Comparison of ENCODE assay signal across 9 mouse cellular contexts in the genomic region with DNA sequence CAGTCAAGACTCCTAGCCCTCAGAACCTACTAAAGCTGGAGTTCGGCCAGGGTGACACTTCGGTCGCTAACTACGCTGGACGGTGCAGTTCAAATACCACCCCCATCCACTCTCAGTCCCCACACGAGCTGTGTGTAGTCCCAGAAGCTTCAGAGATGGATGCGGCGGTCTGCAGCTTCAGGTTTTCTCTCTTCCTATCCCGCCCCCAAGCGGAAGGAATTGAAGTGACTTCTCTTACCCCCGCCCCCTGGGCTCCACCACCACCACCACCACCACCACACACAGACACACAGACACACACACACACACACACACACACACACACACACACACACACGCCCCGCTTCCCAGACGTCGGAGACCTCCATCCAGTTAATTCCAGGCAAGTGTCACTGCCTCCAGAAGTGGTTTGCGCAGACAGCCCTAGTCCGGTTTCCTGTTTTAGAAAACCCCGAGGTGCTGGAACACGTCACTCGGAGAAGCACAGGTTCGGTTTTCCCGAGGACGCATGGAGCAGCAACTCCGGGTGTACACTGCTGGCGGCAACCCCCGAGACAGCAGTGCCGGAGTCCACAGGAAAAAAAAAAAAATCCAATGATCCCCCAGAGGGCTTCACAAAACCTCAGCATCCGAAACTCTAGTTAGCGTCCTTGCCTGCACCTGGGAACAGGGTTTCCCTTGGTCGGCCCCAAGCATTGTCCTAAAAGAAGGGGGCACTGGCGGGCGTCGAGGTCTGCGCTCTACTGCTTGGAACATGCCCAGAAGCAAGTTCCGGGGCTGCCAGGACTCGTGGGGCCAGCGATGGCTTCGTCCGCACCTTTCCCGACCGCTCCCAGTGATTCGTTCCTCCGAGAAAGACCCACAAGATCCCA. TPM values are rescaled to one million over a fixed set of nuclear protein-coding genes. Genes with fewer than 3 reads are reported as not detected.
DNase-seq lines count a peak whose midpoint lies in the region; ATAC-seq and TF ChIP-seq lines count a peak whose summit lies in the region.
"Had no signal": no experiment of that assay in that cellular context is flagged by ENCODE, and none has a peak within 500 bp of the region (broad histone marks: within the 10 kb centered on the region; RNA-seq: fewer than 3 reads in every experiment).

No protein-coding gene starts in this region.

- ATAC-seq in lung, embryonic 15.5 days (ENCODE audit: borderline replicate concordance, extremely low read depth, low FRiP score, low TSS enrichment) = peak; percentile 33; the same call in 1 of the 2 replicates
- no peak for ATAC-seq in hindbrain, postnatal 0 days
- ATAC-seq in midbrain, embryonic 15.5 days (replicated peaks) = no peak
- ATAC-seq in megakaryocyte-erythroid progenitor cell, adult 5-6 weeks (replicated peaks; ENCODE audit: low FRiP score, low TSS enrichment, poor library complexity, severe bottlenecking) = no peak
- no peak for ATAC-seq in granulocyte monocyte progenitor cell, adult 5-6 weeks (replicated peaks; ENCODE audit: poor library complexity, severe bottlenecking)

- 1% methylated on average over 43 of the region's 43 CpGs for WGBS in lung, embryonic 15.5 days
- WGBS in embryonic facial prominence, embryonic 10.5 days = under 1% methylated on average over 43 of the region's 43 CpGs
- WGBS in hindbrain, postnatal 0 days = 2% methylated on average over 43 of the region's 43 CpGs
- under 1% methylated on average over 43 of the region's 43 CpGs for WGBS in midbrain, embryonic 15.5 days

- no peak overlapping the region for H3K27ac ChIP-seq in lung, embryonic 15.5 days
- H3K27ac ChIP-seq in embryonic facial prominence, embryonic 10.5 days (replicated peaks) = peak overlapping the region; percentile 62; the same call in 1 of the 2 replicates
- H3K27ac ChIP-seq in hindbrain, postnatal 0 days = no peak overlapping the region
- H3K27ac ChIP-seq in midbrain, embryonic 15.5 days = no peak overlapping the region

- H3K4me1 ChIP-seq in lung, embryonic 15.5 days = peaks cover 46% of the 10 kb centered on the region
- peaks cover 67% of the 10 kb centered on the region for H3K4me1 ChIP-seq in embryonic facial prominence, embryonic 10.5 days
- peaks cover 13% of the 10 kb centered on the region for H3K4me1 ChIP-seq in hindbrain, postnatal 0 days (ENCODE audit: insufficient read depth, low read length)
- peaks cover 42% of the 10 kb centered on the region for H3K4me1 ChIP-seq in midbrain, embryonic 15.5 days

- H3K4me3 ChIP-seq in lung, embryonic 15.5 days = peak overlapping the region; percentile 23
- H3K4me3 ChIP-seq in embryonic facial prominence, embryonic 10.5 days = peak overlapping the region; percentile 54
- H3K4me3 ChIP-seq in hindbrain, postnatal 0 days (ENCODE audit: low read length) = peak overlapping the region; percentile 11; the same call in 1 of the 2 replicates
- peak overlapping the region; percentile 38 for H3K4me3 ChIP-seq in midbrain, embryonic 15.5 days

- H3K9me3 ChIP-seq in lung, embryonic 15.5 days = no peaks in the 10 kb centered on the region
- H3K9me3 ChIP-seq in embryonic facial prominence, embryonic 10.5 days = no peaks in the 10 kb centered on the region
- no peaks in the 10 kb centered on the region for H3K9me3 ChIP-seq in hindbrain, postnatal 0 days (ENCODE audit: low read length)
- H3K9me3 ChIP-seq in midbrain, embryonic 15.5 days = no peaks in the 10 kb centered on the region

- DNase-seq in lung, postnatal 14 days = no peak
- peak; percentile 79 for DNase-seq in embryonic facial prominence, embryonic 10.5 days (ENCODE audit: low spot score)
- DNase-seq in hindbrain, postnatal 0 days (ENCODE audit: low spot score) = peak; percentile 59
- DNase-seq in frontal cortex, postnatal 25 days (ENCODE audit: low spot score in 2 of 2) = no peak

- no peak overlapping the region for H3K9ac ChIP-seq in lung, embryonic 15.5 days
- no peak overlapping the region for H3K9ac ChIP-seq in hindbrain, postnatal 0 days (replicated peaks; ENCODE audit: low read length)
- H3K9ac ChIP-seq in midbrain, embryonic 15.5 days = no peak overlapping the region

- H3K4me2 ChIP-seq in lung, embryonic 15.5 days = peak overlapping the region; percentile 51
- peak overlapping the region; percentile 58 for H3K4me2 ChIP-seq in hindbrain, postnatal 0 days (ENCODE audit: low read depth, low read length)
- H3K4me2 ChIP-seq in midbrain, embryonic 15.5 days = peak overlapping the region; percentile 70

- no peaks in the 10 kb centered on the region for H3K36me3 ChIP-seq in lung, embryonic 15.5 days
- no peaks in the 10 kb centered on the region for H3K36me3 ChIP-seq in embryonic facial prominence, embryonic 10.5 days (replicated peaks)
- no peaks in the 10 kb centered on the region for H3K36me3 ChIP-seq in hindbrain, postnatal 0 days (ENCODE audit: insufficient read depth, low read length)
- H3K36me3 ChIP-seq in midbrain, embryonic 15.5 days (replicated peaks) = no peaks in the 10 kb centered on the region

- peak; percentile 50 for TF ChIP-seq CTCF in hindbrain, postnatal 0 days (IDR thresholded peaks at IDR 0.05; ENCODE audit: low read depth)

- peaks cover 100% of the 10 kb centered on the region for H3K27me3 ChIP-seq in lung, embryonic 15.5 days
- peaks cover 100% of the 10 kb centered on the region for H3K27me3 ChIP-seq in embryonic facial prominence, embryonic 10.5 days (replicated peaks; ENCODE audit: low read depth, poor library complexity, severe bottlenecking)
- H3K27me3 ChIP-seq in hindbrain, postnatal 0 days (ENCODE audit: insufficient read depth, low read length) = peaks cover 75% of the 10 kb centered on the region
- H3K27me3 ChIP-seq in midbrain, embryonic 15.5 days (replicated peaks) = peaks cover 89% of the 10 kb centered on the region

RNA-seq across cellular contexts. Expression of a gene that starts 6.7 kb away (rescaled TPM):
- polyA plus RNA-seq in lung, embryonic 15.5 days (2015; fragmentation: Nextera tagmentation; extraction: Ambion mirVana) = 9.4 and 11.3 TPM in 2 replicates
- 11.6 and 12.4 TPM in 2 replicates for polyA plus RNA-seq in embryonic facial prominence, embryonic 10.5 days (2016; fragmentation: Nextera tagmentation; extraction: Ambion mirVana)
- 10.0 and 11.4 TPM in 2 replicates for total RNA-seq in hindbrain, postnatal 0 days (2014; rRNA removed)
- polyA plus RNA-seq in hindbrain, postnatal 0 days (2015; fragmentation: Nextera tagmentation; extraction: Ambion mirVana) = 6.5 and 7.6 TPM in 2 replicates
- 9.6 and 9.7 TPM in 2 replicates for polyA plus RNA-seq in midbrain, embryonic 15.5 days (2015; fragmentation: Nextera tagmentation; extraction: Ambion mirVana)
- 1.3 and 2.2 TPM in 2 replicates for total RNA-seq in megakaryocyte-erythroid progenitor cell, adult 5-6 weeks (2014; fragmentation: Nextera tagmentation)
- 0.70 and 1.2 TPM in 2 replicates for total RNA-seq in megakaryocyte-erythroid progenitor cell, adult 5-6 weeks (2017)
- total RNA-seq in granulocyte monocyte progenitor cell, adult 5-6 weeks (2014; fragmentation: Nextera tagmentation) = 3.6 TPM in 2 replicates
- 1.5 and 3.2 TPM in 2 replicates for total RNA-seq in granulocyte monocyte progenitor cell, adult 5-6 weeks (2017)

RNA-seq across cellular contexts. Expression of a gene that starts 24.7 kb away (rescaled TPM):
- polyA plus RNA-seq in lung, embryonic 15.5 days (2015; fragmentation: Nextera tagmentation; extraction: Ambion mirVana) = 36.7 and 38.3 TPM in 2 replicates
- polyA plus RNA-seq in embryonic facial prominence, embryonic 10.5 days (2016; fragmentation: Nextera tagmentation; extraction: Ambion mirVana) = 150 and 152 TPM in 2 replicates
- total RNA-seq in hindbrain, postnatal 0 days (2014; rRNA removed) = 14.6 and 18.9 TPM in 2 replicates
- 7.0 and 7.4 TPM in 2 replicates for polyA plus RNA-seq in hindbrain, postnatal 0 days (2015; fragmentation: Nextera tagmentation; extraction: Ambion mirVana)
- polyA plus RNA-seq in midbrain, embryonic 15.5 days (2015; fragmentation: Nextera tagmentation; extraction: Ambion mirVana) = 17.6 and 19.6 TPM in 2 replicates
- total RNA-seq in megakaryocyte-erythroid progenitor cell, adult 5-6 weeks (2014; fragmentation: Nextera tagmentation) = 9.7 and 10.4 TPM in 2 replicates
- 6.2 and 6.4 TPM in 2 replicates for total RNA-seq in megakaryocyte-erythroid progenitor cell, adult 5-6 weeks (2017)
- 0.88 and 5.0 TPM in 2 replicates for total RNA-seq in granulocyte monocyte progenitor cell, adult 5-6 weeks (2014; fragmentation: Nextera tagmentation)
- 2.1 and 2.6 TPM in 2 replicates for total RNA-seq in granulocyte monocyte progenitor cell, adult 5-6 weeks (2017)

RNA-seq across cellular contexts. Expression of a gene that starts 38.5 kb away (rescaled TPM):
- 13.3 and 14.1 TPM in 2 replicates for polyA plus RNA-seq in lung, embryonic 15.5 days (2015; fragmentation: Nextera tagmentation; extraction: Ambion mirVana)
- polyA plus RNA-seq in embryonic facial prominence, embryonic 10.5 days (2016; fragmentation: Nextera tagmentation; extraction: Ambion mirVana) = 4.7 and 5.2 TPM in 2 replicates
- total RNA-seq in hindbrain, postnatal 0 days (2014; rRNA removed) = 33.6 and 41.3 TPM in 2 replicates
- 22.4 and 23.7 TPM in 2 replicates for polyA plus RNA-seq in hindbrain, postnatal 0 days (2015; fragmentation: Nextera tagmentation; extraction: Ambion mirVana)
- 23.7 and 24.7 TPM in 2 replicates for polyA plus RNA-seq in midbrain, embryonic 15.5 days (2015; fragmentation: Nextera tagmentation; extraction: Ambion mirVana)
- total RNA-seq in megakaryocyte-erythroid progenitor cell, adult 5-6 weeks (2014; fragmentation: Nextera tagmentation) = 5.2 and 5.4 TPM in 2 replicates
- total RNA-seq in megakaryocyte-erythroid progenitor cell, adult 5-6 weeks (2017) = 3.9 and 11.6 TPM in 2 replicates
- total RNA-seq in granulocyte monocyte progenitor cell, adult 5-6 weeks (2014; fragmentation: Nextera tagmentation) = 15.8 and 18.8 TPM in 2 replicates
- total RNA-seq in granulocyte monocyte progenitor cell, adult 5-6 weeks (2017) = 27.4 and 38.2 TPM in 2 replicates

RNA-seq across cellular contexts. Expression of a gene that starts 59.5 kb away (rescaled TPM):
- polyA plus RNA-seq in lung, embryonic 15.5 days (2015; fragmentation: Nextera tagmentation; extraction: Ambion mirVana) = not detected in 2 replicates
- polyA plus RNA-seq in embryonic facial prominence, embryonic 10.5 days (2016; fragmentation: Nextera tagmentation; extraction: Ambion mirVana) = not detected in 2 replicates
- total RNA-seq in hindbrain, postnatal 0 days (2014; rRNA removed) = not detected in 2 replicates
- polyA plus RNA-seq in hindbrain, postnatal 0 days (2015; fragmentation: Nextera tagmentation; extraction: Ambion mirVana) = not detected in 2 replicates
- not detected in 2 replicates for polyA plus RNA-seq in midbrain, embryonic 15.5 days (2015; fragmentation: Nextera tagmentation; extraction: Ambion mirVana)
- total RNA-seq in megakaryocyte-erythroid progenitor cell, adult 5-6 weeks (2014; fragmentation: Nextera tagmentation) = not detected in 2 replicates
- total RNA-seq in megakaryocyte-erythroid progenitor cell, adult 5-6 weeks (2017) = not detected in 2 replicates
- total RNA-seq in granulocyte monocyte progenitor cell, adult 5-6 weeks (2014; fragmentation: Nextera tagmentation) = not detected in 2 replicates
- not detected in 2 replicates for total RNA-seq in granulocyte monocyte progenitor cell, adult 5-6 weeks (2017)
- total RNA-seq: heart, postnatal 36 days had no signal

Comparison
In these comparisons a context has a peak if more than half of its experiments do, and no peak if none do; other contexts are left out.
1. DNase-seq: peak in embryonic facial prominence, embryonic 10.5 days (single experiment) and hindbrain, postnatal 0 days (single experiment); none in lung, postnatal 14 days (single experiment) and frontal cortex, postnatal 25 days (0 of 2).
2. Peak in every context shown above with its lines, with median percentiles within 50 percentile points of each other: H3K4me2 ChIP-seq and H3K4me3 ChIP-seq.